Mouse (Mus musculus) CD4-positive helper T cell, adult 2 months (primary cell): ENCODE measurements around the gene Hsd17b3.
"Not testable (repeated sequence)": the region's sequence is repeated elsewhere in the genome, so short reads cannot be mapped to it uniquely, and the experiment has no call there.

ENCODE experiments used
- DNase-seq: peaks from one replicate; pipeline ENCODE4 v3.0.0-alpha.2; 2012; ENCODE audit warnings: low read depth, missing footprints, low spot score

Gene Hsd17b3

GRCm38 (mm10) chr13:64083331-64083730, 5.7 kb downstream of the Hsd17b3 start:
- DNase-seq: no peak

GRCm38 (mm10) chr13:64081012-64081919, 7.8 kb downstream of the Hsd17b3 start:
- no peak for DNase-seq

- no peak for DNase-seq
Measured at GRCm38 (mm10) chr13:64077591-64077990, 11.4 kb downstream of the Hsd17b3 start.

DNA sequence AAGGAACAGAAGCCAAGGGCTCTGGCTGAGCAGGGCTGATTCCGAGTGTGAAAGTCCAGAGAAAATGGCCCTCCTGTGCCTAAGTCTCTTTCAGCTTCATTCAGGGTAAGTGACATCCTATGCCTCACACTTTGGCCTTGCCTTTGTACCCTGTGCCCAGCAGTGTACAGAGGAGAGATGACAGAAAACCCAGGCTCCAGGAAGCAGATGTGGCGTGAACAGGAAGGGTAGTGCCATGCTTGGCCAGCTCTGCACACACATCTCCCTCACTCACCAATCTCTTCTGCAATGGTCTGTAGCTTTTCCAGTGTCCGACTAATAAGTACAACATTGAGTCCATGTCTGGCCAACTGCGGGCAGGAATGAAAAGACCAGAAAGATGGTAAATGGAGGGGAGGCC, 13.0 kb downstream of the Hsd17b3 start:
- DNase-seq: no peak

DNA sequence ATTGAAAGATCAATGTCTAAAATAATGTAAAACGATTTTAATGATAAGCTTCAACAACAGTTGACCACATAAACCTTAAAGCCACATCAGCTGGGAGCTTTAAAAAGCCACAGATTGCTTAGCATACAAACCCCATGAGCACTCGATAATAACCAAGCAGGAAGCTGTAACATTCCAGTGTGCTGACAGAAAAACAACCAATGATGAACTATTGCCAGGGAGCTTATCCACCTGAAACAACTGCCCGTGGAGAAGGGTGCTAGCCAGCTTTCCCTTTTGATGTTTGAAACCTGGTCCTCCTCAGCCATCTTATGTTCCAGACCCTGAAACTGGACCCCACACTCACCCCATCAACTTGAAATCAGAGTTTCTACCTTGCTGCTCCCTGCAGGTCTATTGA, 22.4 kb downstream of the Hsd17b3 start:
- DNase-seq: no peak

DNA sequence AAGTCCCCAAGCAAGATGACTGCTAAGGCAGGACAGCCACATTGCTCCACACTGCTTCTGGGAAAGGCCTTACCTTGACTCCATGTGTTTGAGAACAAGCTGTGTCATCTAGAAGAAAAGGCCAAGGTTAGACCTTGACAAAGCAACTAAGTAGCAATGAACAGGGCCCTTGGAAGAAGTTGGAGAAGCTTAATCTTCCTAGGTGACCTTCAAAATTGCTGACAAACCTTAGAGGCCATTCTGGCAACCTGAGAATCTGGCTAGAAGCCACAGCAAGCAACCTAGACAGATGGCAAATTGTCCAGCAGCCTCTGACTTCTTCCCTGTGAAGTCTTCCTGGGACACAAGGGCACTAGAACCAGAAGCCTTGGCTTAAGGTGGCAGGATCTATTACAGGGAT, 24.8 kb downstream of the Hsd17b3 start:
- DNase-seq: no peak

DNA sequence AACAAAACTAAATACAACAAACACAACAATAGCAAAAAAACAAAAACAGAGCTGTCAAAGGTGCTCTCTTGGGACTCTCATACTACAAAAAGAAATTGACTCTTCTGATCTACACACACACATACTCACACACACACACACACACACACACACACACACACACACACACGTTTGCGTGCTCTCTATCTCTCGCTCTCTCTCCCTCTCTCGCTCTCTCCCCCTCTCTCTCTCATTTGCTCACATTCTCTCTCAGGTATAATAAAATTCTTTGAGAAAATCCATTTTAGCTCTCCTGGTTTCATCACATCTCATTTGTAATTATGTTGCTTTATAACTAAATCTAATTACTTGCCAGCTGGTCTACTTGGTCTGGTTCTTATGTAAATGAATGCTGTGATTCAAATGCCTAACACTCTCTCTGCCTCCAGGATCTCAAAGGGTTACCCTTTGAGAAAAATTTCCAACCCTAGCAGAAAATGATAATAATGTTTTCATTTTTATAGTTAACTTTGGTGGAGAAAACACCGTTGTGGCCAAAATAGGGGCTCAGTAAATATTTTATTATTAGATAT, 28.0 kb downstream of the Hsd17b3 start:
- no peak for DNase-seq

DNA sequence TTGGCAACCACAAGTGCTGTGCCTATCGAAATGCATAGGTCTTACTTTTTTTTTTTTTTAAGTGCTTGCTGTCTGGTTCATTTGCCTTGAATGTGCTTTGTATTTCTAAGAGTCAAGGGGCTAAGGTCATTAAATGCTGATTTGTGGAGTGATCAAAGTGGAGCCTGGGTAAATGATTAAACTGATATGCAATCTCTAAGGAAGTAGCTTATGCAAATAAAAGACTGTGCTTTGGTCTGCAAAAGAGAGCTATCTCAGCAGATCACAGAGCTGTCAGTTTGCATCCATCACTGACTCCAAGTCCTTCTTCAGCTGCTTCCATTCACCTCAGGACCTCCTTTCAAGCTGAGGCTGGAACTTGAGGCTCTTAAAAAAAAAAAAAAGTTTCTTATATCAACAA, 35.1 kb downstream of the Hsd17b3 start:
- DNase-seq: no peak

GRCm38 (mm10) chr13:64052281-64052680, 36.7 kb downstream of the Hsd17b3 start:
- not testable (repeated sequence) for DNase-seq

DNA sequence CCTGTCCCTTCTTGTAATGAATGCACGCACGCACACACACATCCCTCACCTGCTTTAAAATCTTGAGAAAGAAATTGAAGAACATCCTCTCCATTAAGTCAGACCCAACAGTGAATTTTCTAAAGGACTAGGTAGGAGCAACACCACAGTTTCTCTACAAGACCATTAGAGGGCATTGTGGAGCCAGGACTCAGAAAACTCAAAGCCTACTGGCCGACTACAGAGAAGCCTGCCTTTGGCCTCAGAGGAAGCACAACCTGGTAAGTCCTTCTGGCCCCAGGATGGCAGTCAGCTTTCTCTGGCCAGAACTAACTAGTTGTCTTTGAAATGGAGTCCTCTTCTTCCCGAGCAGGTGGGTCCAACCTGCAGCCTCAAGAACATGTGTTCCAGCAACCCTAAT, 38.1 kb downstream of the Hsd17b3 start:
- DNase-seq: no peak

GRCm38 (mm10) chr13:64049535-64049934, 39.5 kb downstream of the Hsd17b3 start:
- DNase-seq: no peak

DNA sequence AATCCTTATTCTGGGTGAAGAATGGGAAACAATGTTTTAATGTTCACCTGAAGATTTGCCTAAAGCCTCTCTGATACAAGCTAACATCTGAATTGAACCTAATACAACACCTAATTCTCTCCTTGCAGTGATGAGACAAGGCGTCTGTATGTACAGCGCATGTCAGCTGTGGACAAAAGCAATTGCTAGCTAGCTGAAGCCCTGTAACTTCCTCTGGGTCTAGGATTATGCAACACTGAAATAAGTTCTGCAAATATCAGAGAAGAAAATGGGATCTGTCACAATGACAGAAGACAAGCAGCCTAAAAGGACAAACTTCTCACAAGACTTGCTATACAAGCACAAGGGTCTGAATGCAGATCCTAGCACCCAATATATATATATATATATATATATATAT, 40.6 kb downstream of the Hsd17b3 start:
- no peak for DNase-seq

DNA sequence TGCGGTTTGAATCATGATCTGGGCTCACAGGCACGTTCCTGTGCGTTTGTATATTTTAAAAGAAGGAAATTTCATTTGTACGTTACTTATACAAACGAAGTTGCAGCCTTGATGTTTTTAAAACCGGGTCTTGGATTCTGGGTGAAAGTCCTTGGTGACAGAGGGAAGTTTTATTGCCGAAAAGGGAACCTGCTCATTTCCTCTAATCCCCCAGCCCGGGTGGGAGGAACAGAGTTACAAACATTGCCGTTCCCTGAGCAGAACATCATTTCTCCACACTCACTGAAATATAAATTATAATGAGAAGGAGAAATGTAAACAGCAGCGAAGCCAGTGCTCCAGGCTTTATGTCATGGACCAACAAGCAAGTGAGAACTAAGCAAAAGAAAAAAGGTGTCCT, 49.1 kb downstream of the Hsd17b3 start:
- DNase-seq: no peak

GRCm38 (mm10) chr13:64038114-64038513, 50.9 kb downstream of the Hsd17b3 start:
- no peak for DNase-seq

DNA sequence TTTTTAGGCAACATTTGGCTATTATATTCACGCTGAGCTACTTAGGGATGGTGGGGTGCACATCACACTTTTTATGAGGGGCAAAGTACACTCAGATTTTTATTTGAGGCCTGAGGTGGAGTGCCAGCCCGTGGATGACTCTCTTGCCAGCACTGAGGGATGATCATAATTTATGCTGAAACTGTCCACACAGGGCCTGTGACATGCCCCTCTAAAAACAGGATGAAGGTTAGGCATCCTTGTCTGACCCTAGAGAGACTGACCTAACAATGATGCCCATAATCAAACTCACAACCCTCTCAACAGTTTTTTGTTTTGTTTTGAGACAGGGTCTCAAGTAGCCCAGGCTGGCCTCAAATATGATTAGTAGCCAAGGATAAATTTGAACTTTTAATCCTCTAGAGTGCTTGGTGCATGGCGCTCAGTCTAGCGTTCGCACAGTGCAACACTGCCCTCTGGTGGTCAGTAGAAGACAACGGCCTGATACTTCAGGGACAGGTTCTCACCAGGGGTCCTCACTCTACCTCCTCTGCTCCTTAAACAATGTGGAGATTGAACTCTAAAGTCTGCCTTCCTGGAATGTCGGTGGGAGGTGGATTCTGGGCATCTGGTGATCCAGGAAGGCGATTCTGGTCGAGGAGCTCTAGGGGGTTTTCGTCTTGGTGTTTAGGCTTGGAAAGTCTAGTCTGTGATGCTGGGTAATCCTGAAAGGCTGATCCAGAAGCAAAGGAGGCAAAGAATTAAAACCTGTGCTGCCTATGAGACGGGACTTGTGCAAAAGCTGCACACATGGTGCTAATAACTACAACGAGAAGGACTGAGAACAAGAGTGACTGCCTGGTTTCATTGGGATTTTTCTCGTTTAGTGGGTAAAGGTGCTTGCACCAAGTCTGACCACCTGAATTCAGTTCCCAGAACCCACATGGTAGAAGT, 52.7 kb downstream of the Hsd17b3 start:
- peak; percentile 65 for DNase-seq

- no peak for DNase-seq
Measured at GRCm38 (mm10) chr13:64035036-64035435, 54.0 kb downstream of the Hsd17b3 start.

- no peak for DNase-seq
Measured at GRCm38 (mm10) chr13:64033921-64034320, 55.1 kb downstream of the Hsd17b3 start.

DNA sequence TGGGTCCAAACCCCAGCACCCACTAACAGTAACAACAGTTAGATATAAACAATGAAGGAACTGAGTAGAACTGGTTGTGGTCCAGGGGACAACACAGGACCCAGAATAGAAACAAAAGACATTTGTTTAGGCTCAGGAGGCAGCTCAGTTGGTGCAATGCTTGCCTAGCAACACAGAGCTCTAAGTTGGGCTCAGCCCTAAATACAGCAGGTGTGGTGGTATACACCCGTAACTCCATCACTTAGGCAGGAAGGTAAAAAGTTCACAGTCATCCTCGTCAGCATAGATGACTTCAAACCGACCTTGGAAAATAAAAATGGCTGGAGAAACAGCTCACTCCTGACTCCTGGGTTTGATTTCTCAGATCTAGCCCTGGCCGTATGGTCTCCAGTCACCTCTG, 55.8 kb downstream of the Hsd17b3 start:
- no peak for DNase-seq

DNA sequence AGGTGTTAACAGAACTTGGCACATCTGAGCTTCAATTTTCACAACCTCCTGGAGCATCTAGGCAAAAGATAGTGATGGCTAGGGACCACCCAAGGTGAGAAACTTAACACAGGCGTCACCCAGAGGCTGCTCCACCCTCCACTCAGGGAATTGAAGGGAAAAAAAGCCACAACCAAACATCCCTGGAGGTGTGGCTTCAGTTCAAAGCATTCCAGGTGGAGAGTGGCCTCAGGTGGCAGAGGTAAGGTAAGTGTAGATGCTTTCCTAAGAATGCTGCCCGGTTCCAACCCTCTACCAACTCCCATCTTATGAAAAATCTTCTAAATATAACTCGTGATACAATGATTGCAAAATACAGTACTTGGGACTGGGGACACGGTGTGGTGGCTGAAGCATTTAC, 57.8 kb downstream of the Hsd17b3 start:
- DNase-seq: no peak

GRCm38 (mm10) chr13:64030792-64031191, 58.2 kb downstream of the Hsd17b3 start:
- DNase-seq: no peak

GRCm38 (mm10) chr13:64024803-64025202, 64.2 kb downstream of the Hsd17b3 start:
- DNase-seq: no peak
